Mouse (Mus musculus): ENCODE results near the gene Tfr2. TPM values are rescaled to one million over a fixed set of nuclear protein-coding genes. Genes with fewer than 3 reads are reported as not detected.

Gene Tfr2
- polyA plus RNA-seq (2015; fragmentation: Nextera tagmentation; extraction: Ambion mirVana), result 0.33 and 0.40 TPM in 2 replicates

GRCm38 (mm10) chr5:137569665-137570064 is at the start of gene Tfr2:
Tfr2 (plus strand) TSS chr5:137569840.

GRCm38 (mm10) chr5:137533117-137533827 is 36.4 kb upstream of the Tfr2 start, which contains the start of the genes Epo and Gnb2:
Epo (minus strand) TSS chr5:137533242.
Gnb2 (minus strand) TSS chr5:137533510.

DNA sequence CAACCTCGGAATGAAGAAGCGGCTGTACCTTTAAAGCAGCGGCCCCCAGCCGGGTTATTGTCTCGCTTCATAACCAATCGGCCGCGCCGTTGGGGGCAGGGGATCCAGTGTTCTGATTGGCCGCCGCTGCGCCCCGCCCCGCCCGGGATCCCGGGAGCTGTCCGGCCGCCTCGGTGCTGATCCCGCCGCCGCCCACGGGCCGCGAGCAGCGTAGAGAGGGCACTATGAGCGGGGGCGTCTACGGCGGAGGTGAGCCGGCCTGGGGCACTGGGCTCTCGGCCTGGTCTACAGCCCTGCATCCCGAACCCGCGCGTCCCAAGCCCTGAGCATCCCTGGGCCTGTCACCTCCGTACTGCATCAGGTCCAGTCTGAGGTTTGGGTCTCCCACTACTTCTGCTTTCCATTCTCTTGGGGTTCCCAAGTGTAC is 16.2 kb upstream of the Tfr2 start, which contains the start of gene Actl6b:
Gene Actl6b, plus strand, starts transcription at position 107 of the 427 bp plus-strand sequence.

DNA sequence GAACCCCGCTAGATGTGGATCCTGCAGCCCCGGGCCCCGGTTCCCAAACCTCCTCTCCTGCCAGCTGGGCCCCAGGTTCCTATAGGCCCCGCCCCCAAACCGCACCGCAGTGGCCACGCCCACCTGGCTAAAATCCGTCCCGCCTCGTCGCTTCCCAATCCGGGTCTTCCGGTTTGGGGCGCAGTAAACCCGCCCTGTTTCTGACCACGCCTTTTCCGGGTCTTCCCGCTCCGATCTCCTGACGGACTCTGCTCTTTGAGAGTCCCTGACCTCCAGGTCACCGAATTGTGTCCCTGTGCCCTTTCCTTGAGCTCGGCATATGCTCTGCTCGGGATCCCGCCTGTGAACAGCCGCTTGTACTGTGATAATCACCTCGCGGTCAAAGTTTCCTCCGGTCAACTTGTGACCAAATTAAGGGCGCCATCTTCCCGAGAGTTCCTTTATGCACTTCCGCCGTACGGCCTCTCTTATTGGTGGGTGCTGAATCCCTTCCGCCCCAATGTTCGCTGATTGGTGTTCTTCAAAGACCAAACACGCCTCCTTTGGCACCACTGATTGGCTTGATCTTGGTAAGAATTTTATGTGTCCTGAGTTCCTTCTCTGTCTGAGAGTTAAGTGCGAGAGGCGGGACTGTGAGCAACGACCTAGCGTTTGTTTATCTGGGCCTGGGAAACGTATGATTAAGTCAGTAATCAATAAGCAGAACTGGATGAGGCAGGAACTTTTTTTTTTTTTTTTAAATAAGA is 31.2 kb downstream of the Tfr2 start, which contains the start of gene Mospd3:
Gene Mospd3, minus strand, starts transcription at position 440 of the 746 bp plus-strand sequence.

DNA sequence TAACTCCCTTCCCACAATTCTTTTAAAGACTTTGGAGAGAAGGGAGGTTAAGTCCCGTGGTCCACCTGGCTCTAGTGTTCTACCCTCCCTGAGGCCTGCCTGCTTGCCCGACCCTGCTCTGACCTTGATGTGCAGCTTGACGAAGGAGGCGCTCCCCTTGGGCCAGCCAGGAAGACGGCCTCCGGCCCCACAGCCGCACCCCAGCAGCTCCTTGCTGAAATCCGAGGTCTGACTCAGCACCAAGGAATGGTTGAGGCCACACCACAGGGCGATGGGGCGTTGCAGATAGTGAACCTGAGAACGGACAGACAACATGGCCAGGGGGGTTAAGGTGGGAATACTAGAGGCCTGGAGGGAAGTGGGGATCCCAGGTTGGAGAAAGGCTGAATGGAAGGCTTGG is 43.9 kb downstream of the Tfr2 start, which contains the start of gene Pcolce:
Gene Pcolce, minus strand, starts transcription at position 235 of the 400 bp plus-strand sequence.

DNA sequence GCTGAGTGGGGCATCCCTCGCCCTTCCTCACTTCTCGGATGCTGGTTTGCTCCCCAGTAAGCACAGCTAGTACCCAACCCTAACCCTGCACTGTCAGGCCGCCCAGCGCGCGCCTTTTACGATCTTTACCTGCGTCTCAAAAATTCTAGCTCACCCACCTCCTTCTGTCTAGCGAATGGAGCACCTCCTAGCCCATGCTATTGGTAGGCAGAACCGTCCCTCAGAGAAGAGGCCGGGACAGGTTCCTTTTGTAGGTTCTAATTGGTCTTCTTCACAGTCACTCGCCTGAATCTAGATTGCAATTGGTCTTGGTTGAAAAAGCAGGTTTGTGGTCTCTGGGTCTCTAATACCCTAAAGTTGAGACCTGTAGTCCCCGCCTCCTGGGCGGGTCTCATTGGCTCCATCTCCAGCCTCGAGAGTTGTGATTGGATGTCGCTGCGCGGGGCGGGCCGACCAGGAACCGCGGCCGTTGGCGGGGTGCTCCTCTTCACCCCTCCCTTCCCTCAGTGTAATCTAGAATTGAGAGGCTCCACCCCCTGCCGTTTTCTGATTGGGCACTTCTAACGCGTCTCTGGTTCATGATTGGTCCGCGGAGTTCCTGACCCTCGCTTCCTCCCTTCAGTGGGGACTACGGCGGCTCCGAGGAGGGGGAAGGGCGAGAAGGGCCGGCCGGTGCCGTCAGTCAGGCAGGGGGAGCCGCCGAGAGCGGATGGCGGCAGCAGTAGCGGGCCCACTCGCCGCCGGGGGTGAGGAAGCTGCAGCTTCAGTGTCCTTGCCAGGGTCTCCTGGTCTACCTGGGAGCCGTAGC is 59.1 kb downstream of the Tfr2 start, which contains the start of the genes Fbxo24, Lrch4 and Gm20605:
Gene Fbxo24, minus strand, starts transcription at position 505 of the 808 bp plus-strand sequence.
Gene Lrch4, plus strand, starts transcription at position 624 of the 808 bp plus-strand sequence.
Gene Gm20605, plus strand, starts transcription at position 678 of the 808 bp plus-strand sequence.

Small RNA genes lying within 50 kb of the gene (microRNA-seq; reads per million reads assigned to microRNA genes)
- gene Mir6418, result 0.85 to 1.0 reads per million in 2 experiments

Other genes starting within 250 kb of the Tfr2 start
- gene Slc12a9, start 236.2 kb upstream of the Tfr2 start, polyA plus RNA-seq (2015; fragmentation: Nextera tagmentation; extraction: Ambion mirVana), result 4.4 and 5.0 TPM in 2 replicates
- 16.1 and 17.8 TPM in 2 replicates for gene Ephb4, start 219.7 kb upstream of the Tfr2 start, polyA plus RNA-seq (2015; fragmentation: Nextera tagmentation; extraction: Ambion mirVana)
- gene Zan, start 92.8 kb upstream of the Tfr2 start, polyA plus RNA-seq (2015; fragmentation: Nextera tagmentation; extraction: Ambion mirVana), result 0.11 and 0.18 TPM in 2 replicates
- gene Pop7, start 67.3 kb upstream of the Tfr2 start, polyA plus RNA-seq (2015; fragmentation: Nextera tagmentation; extraction: Ambion mirVana), result 29.4 and 30.6 TPM in 2 replicates
- gene Gigyf1, start 51.3 kb upstream of the Tfr2 start, polyA plus RNA-seq (2015; fragmentation: Nextera tagmentation; extraction: Ambion mirVana), result 6.7 and 7.4 TPM in 2 replicates
- not detected in 2 replicates for gene Epo, start 36.6 kb upstream of the Tfr2 start, polyA plus RNA-seq (2015; fragmentation: Nextera tagmentation; extraction: Ambion mirVana)
- gene Gnb2, start 36.3 kb upstream of the Tfr2 start, polyA plus RNA-seq (2015; fragmentation: Nextera tagmentation; extraction: Ambion mirVana), result 242 and 289 TPM in 2 replicates
- gene Actl6b, start 16.3 kb upstream of the Tfr2 start, polyA plus RNA-seq (2015; fragmentation: Nextera tagmentation; extraction: Ambion mirVana), result not detected in 2 replicates
- 22.7 and 27.7 TPM in 2 replicates for gene Mospd3, start 31.2 kb downstream of the Tfr2 start, polyA plus RNA-seq (2015; fragmentation: Nextera tagmentation; extraction: Ambion mirVana)
- gene Pcolce, start 43.9 kb downstream of the Tfr2 start, polyA plus RNA-seq (2015; fragmentation: Nextera tagmentation; extraction: Ambion mirVana), result 237 and 321 TPM in 2 replicates
- gene Fbxo24, start 59.2 kb downstream of the Tfr2 start, polyA plus RNA-seq (2015; fragmentation: Nextera tagmentation; extraction: Ambion mirVana), result 0.21 and 0.44 TPM in 2 replicates
- gene Lrch4, start 59.3 kb downstream of the Tfr2 start, polyA plus RNA-seq (2015; fragmentation: Nextera tagmentation; extraction: Ambion mirVana), result 17.9 and 19.9 TPM in 2 replicates
- gene Gm20605, start 59.3 kb downstream of the Tfr2 start, polyA plus RNA-seq (2015; fragmentation: Nextera tagmentation; extraction: Ambion mirVana), result 3.1 and 4.4 TPM in 2 replicates
- 2.5 and 3.3 TPM in 2 replicates for gene Sap25, start 71.5 kb downstream of the Tfr2 start, polyA plus RNA-seq (2015; fragmentation: Nextera tagmentation; extraction: Ambion mirVana)
- gene Irs3, start 75.9 kb downstream of the Tfr2 start, polyA plus RNA-seq (2015; fragmentation: Nextera tagmentation; extraction: Ambion mirVana), result 0.81 and 3.8 TPM in 2 replicates
- 4.1 and 7.5 TPM in 2 replicates for gene Agfg2, start 114.9 kb downstream of the Tfr2 start, polyA plus RNA-seq (2015; fragmentation: Nextera tagmentation; extraction: Ambion mirVana)
- 0.17 and 0.22 TPM in 2 replicates for gene Nyap1, start 171.8 kb downstream of the Tfr2 start, polyA plus RNA-seq (2015; fragmentation: Nextera tagmentation; extraction: Ambion mirVana)
- gene Tsc22d4, start 175.9 kb downstream of the Tfr2 start, polyA plus RNA-seq (2015; fragmentation: Nextera tagmentation; extraction: Ambion mirVana), result 150 and 163 TPM in 2 replicates
- gene Ppp1r35, start 209.0 kb downstream of the Tfr2 start, polyA plus RNA-seq (2015; fragmentation: Nextera tagmentation; extraction: Ambion mirVana), result 13.6 and 19.4 TPM in 2 replicates
- gene Mepce, start 217.8 kb downstream of the Tfr2 start, polyA plus RNA-seq (2015; fragmentation: Nextera tagmentation; extraction: Ambion mirVana), result 5.2 and 7.2 TPM in 2 replicates
- gene Zcwpw1, start 218.0 kb downstream of the Tfr2 start, polyA plus RNA-seq (2015; fragmentation: Nextera tagmentation; extraction: Ambion mirVana), result 6.5 and 7.4 TPM in 2 replicates